Mouse (Mus musculus) E14TG2a.4 (cell line): Measurements from ENCODE around the gene Ttll5.

Experiments used
- CTCF ChIP-seq: conservative IDR thresholded peaks from 2 replicates; pipeline ENCODE4 v1.5.1; 2014; ENCODE audit warnings: low read length
- NANOG ChIP-seq: IDR thresholded peaks from 2 replicates; pipeline ENCODE4 v1.6.1; 2014; ENCODE audit warnings: borderline replicate concordance, low read length, mixed read lengths
- POU5F1 ChIP-seq: IDR thresholded peaks from 2 replicates; pipeline ENCODE4 v1.6.1; 2014; ENCODE audit warnings: low read length, borderline replicate concordance

- TF ChIP-seq CTCF (no peak), POU5F1 (no peak), NANOG (no peak)
Observed at GRCm38 (mm10) chr12:86021583-86021982, 197.1 kb downstream of the Ttll5 start.
